Mouse (Mus musculus) heart, embryonic 16.5 days (tissue): Measurements from ENCODE around the gene Foxp1. TPM values are rescaled to one million over a fixed set of nuclear protein-coding genes. Genes with fewer than 3 reads are reported as not detected.
A peak's percentile ranks its signal among the peaks of the same experiment; 100 is the strongest.

Experiments used
- ATAC-seq: fragments of 200-750 bp; cut with Nextera tagmentation; replicated peaks from 2 replicates; pipeline ENCODE4 v1.8.0; 2017; ENCODE audit warnings: moderate number of reproducible peaks; ENCODE audit not compliant: insufficient read depth, low FRiP score; ENCODE audit errors: extremely low read depth
- H3K27ac ChIP-seq: fragments of 300-500 bp; sonication (generic); 2 replicates; pipeline ENCODE4 v1.5.1; 2014; ENCODE audit warnings: mild to moderate bottlenecking, low read length, control low read depth, moderate library complexity
- H3K27me3 ChIP-seq: fragments of 300-500 bp; sonication (generic); 2 replicates; pipeline ENCODE4 v1.6.1; 2014; ENCODE audit warnings: low read length, mixed read lengths; ENCODE audit not compliant: control insufficient read depth, insufficient read depth
- H3K36me3 ChIP-seq: fragments of 300-500 bp; sonication (generic); 2 replicates; pipeline ENCODE4 v1.6.1; 2014; ENCODE audit not compliant: control insufficient read depth, insufficient read depth
- H3K4me1 ChIP-seq: fragments of 300-500 bp; sonication (generic); 2 replicates; pipeline ENCODE4 v1.6.1; 2014; ENCODE audit warnings: low read length, mixed read lengths; ENCODE audit not compliant: control insufficient read depth, insufficient read depth
- H3K4me2 ChIP-seq: fragments of 300-500 bp; sonication (generic); 2 replicates; pipeline ENCODE4 v1.6.1; 2014; ENCODE audit warnings: low read depth, mild to moderate bottlenecking, control low read depth, low read length
- H3K4me3 ChIP-seq: fragments of 300-500 bp; sonication (generic); 2 replicates; pipeline ENCODE4 v1.5.1; 2014; ENCODE audit warnings: mild to moderate bottlenecking, control low read depth, low read length
- H3K9ac ChIP-seq: fragments of 300-500 bp; sonication (generic); 2 replicates; pipeline ENCODE4 v1.6.1; 2014; ENCODE audit warnings: low read length, control low read depth
- H3K9me3 ChIP-seq: fragments of 300-500 bp; sonication (generic); replicated peaks from 2 replicates; pipeline ENCODE4 v1.6.1; 2016; ENCODE audit warnings: low read length; ENCODE audit not compliant: control insufficient read depth
- whole genome bisulfite sequencing: fragments of 180-500 bp; shearing (Covaris S2); extraction: QIAGEN DNeasy Blood & Tissue Kit; methylation state at CpG from one replicate; pipeline ENCODE4 v1.1.7; 2014; 5-methylcytosine and 5-hydroxymethylcytosine counted together
- polyA plus RNA-seq: library from polyadenylated mRNA; unstranded; fragments of >200 nt; fragmentation: Nextera tagmentation; extraction: Ambion mirVana; gene quantifications from 2 replicates; pipeline ENCODE4 v1.2.1, GENCODE M21; 2015

Foxp1 gene
- polyA plus RNA-seq, 1 experiment from 2014 or later: 59.0 TPM

DNA sequence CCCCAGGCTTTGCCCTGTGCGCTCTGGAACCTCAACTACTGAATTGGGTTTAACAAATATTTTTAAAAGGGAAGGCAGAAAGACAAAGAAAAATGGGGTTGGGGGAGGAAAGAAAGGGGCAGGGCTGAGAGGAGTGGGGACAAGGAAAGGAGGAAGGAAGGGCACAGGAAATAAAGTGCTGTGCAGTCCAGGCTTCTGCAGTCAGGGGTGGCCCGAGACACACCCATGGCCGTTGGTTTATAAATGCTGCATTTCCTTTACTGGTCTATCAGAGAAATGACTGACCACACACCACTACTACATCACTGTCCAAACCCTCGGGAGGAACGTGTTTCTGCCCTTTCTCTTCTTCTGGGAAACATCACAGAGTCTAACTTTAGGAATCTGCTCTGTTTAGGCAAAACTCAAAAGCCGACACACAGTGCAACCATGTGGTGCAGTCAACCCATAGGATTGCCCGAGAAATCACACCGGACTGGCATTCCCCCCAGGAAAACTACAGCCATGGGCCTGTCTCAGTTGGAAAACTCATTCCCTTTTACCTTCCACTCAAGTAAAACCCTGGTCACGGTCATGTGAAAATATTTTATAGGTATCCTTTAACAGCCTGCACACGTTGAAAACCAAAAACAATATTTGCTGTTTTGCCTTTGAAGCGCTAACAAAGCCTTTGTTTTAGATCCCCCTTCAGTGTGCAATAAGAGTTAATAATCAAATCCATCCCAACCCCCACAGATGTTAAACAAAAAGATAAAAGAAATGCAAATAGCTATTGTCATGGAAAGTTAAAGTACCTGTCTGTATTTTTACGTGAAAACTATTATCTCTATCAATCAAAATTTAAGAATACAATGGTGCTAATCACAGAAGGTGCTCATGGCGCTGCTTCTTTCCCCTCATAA lies 258.1 kb downstream of the Foxp1 start:
- Histone ChIP-seq H3K4me3 (no peak overlapping the region), H3K36me3 (no peaks in the 10 kb centered on the region), H3K9me3 (no peaks in the 10 kb centered on the region), H3K27ac (peak overlapping the region; percentile 5; the same call in 1 of the 2 replicates), H3K27me3 (no peaks in the 10 kb centered on the region), H3K4me1 (peaks cover 65% of the 10 kb centered on the region), H3K4me2 (peak overlapping the region; percentile 27; the same call in 1 of the 2 replicates), H3K9ac (no peak overlapping the region)
- 52% methylated on average over 13 of the region's 13 CpGs for WGBS
- ATAC-seq: 0 out of 2 replicates have a peak, but pooled peaks have one; percentile 28

DNA sequence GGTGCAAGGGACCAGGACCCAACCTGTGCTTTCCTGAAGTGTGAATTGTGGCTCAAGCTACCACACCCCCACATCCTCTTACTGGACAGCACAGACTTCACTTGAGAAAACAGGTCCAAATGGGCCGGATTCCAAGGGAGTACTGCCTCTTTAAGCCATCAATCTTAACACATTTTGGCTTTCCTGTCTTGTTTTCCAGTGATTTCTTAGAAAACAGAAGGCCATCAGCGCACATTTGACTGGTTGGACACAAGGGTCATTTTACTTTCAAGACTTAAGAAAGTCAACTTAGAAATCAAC lies 258.7 kb downstream of the Foxp1 start:
- Histone ChIP-seq H3K9ac (peak overlapping the region; percentile 34; the same call in 1 of the 2 replicates), H3K27me3 (no peaks in the 10 kb centered on the region), H3K9me3 (no peaks in the 10 kb centered on the region), H3K36me3 (no peaks in the 10 kb centered on the region), H3K4me3 (no peak overlapping the region), H3K4me2 (peak overlapping the region; percentile 27), H3K27ac (0 out of 2 replicates have a peak overlapping the region, but pooled peaks have one; percentile 4), H3K4me1 (peaks cover 65% of the 10 kb centered on the region)
- no peak for ATAC-seq
- WGBS: 46% methylated on average over 2 of the region's 2 CpGs

DNA sequence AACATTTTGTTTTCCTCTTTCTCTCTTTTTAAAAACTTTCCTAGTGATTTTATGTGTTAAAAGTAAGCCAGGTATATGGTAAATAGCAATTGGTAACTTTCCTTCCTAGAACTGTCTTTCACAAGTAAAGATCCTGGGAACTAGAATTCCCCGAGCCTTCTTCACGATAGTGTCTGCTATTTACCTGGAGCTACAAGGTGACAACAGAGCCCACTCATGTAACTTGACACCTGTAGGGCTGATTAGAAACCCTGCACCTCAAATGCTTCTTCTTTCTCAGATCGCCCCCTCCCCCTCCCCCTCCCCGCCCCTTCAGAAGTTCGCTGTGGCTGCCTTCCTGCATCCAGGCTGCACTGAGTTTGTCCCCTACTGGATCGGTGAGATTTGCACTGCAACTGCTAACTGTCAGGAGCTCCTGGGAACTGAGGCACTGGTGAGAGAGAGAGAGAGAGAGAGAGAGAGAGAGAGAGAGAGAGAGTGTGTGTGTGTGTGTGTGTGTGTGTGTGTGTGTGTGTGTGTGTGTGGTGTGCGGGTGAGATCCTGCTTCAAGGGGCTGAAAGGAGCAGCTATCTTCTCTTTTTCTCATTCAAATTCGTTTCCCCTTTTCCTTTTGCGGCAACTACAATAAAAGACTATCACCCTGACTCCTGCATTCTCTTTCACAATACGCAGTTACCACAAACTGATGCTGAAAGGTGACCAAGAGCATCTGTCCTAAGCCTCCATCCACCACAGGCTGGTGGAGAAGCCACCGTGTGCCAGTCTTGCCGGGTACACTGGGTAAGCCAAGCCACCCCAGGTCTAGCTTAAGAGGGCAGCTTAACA lies 259.2 kb downstream of the Foxp1 start:
- ATAC-seq: no peak
- H3K4me1 ChIP-seq: peaks cover 64% of the 10 kb centered on the region
- 34% methylated on average over 12 of the region's 12 CpGs for WGBS
- H3K27me3 ChIP-seq: no peaks in the 10 kb centered on the region
- H3K9me3 ChIP-seq: no peaks in the 10 kb centered on the region
- H3K9ac ChIP-seq: peak overlapping the region; percentile 34
- peak overlapping the region; percentile 27 for H3K4me2 ChIP-seq
- H3K36me3 ChIP-seq: no peaks in the 10 kb centered on the region
- H3K4me3 ChIP-seq: no peak overlapping the region
- H3K27ac ChIP-seq: no peak overlapping the region

- Histone ChIP-seq H3K27me3 (no peaks in the 10 kb centered on the region), H3K4me1 (peaks cover 60% of the 10 kb centered on the region), H3K27ac (no peak overlapping the region), H3K9me3 (no peaks in the 10 kb centered on the region), H3K9ac (no peak overlapping the region), H3K36me3 (no peaks in the 10 kb centered on the region), H3K4me2 (no peak overlapping the region), H3K4me3 (no peak overlapping the region)
- 28% methylated on average over 4 of the region's 4 CpGs for WGBS
- no peak for ATAC-seq
Observed at GRCm38 (mm10) chr6:99261737-99262130, 260.8 kb downstream of the Foxp1 start.

- Histone ChIP-seq H3K36me3 (no peaks in the 10 kb centered on the region), H3K9ac (no peak overlapping the region), H3K9me3 (no peaks in the 10 kb centered on the region), H3K27me3 (no peaks in the 10 kb centered on the region), H3K4me2 (no peak overlapping the region), H3K4me1 (peaks cover 54% of the 10 kb centered on the region), H3K4me3 (no peak overlapping the region), H3K27ac (peak overlapping the region; percentile 31)
- 66% methylated on average over 11 of the region's 11 CpGs for whole genome bisulfite sequencing
- ATAC-seq: no peak
Observed at GRCm38 (mm10) chr6:99260941-99261736, 261.4 kb downstream of the Foxp1 start.

GRCm38 (mm10) chr6:99258346-99258745 lies 264.2 kb downstream of the Foxp1 start:
- WGBS: 78% methylated on average over 5 of the region's 5 CpGs
- H3K27me3 ChIP-seq: no peaks in the 10 kb centered on the region

GRCm38 (mm10) chr6:99257676-99258075 lies 264.8 kb downstream of the Foxp1 start:
- Histone ChIP-seq H3K4me3 (no peak overlapping the region), H3K4me1 (peaks cover 25% of the 10 kb centered on the region), H3K9me3 (no peaks in the 10 kb centered on the region), H3K36me3 (no peaks in the 10 kb centered on the region), H3K4me2 (no peak overlapping the region), H3K9ac (no peak overlapping the region), H3K27me3 (no peaks in the 10 kb centered on the region), H3K27ac (no peak overlapping the region)
- no peak for ATAC-seq
- 72% methylated on average over 2 of the region's 2 CpGs for WGBS

More at GRCm38 (mm10) chr6:99258346-99258745, 264.2 kb downstream of the Foxp1 start:
- no peaks in the 10 kb centered on the region for H3K36me3 ChIP-seq
- no peak overlapping the region for H3K27ac ChIP-seq
- peaks cover 31% of the 10 kb centered on the region for H3K4me1 ChIP-seq
- no peak overlapping the region for H3K4me3 ChIP-seq
- no peak for ATAC-seq
- no peak overlapping the region for H3K4me2 ChIP-seq
- H3K9me3 ChIP-seq: no peaks in the 10 kb centered on the region
- H3K9ac ChIP-seq: no peak overlapping the region

DNA sequence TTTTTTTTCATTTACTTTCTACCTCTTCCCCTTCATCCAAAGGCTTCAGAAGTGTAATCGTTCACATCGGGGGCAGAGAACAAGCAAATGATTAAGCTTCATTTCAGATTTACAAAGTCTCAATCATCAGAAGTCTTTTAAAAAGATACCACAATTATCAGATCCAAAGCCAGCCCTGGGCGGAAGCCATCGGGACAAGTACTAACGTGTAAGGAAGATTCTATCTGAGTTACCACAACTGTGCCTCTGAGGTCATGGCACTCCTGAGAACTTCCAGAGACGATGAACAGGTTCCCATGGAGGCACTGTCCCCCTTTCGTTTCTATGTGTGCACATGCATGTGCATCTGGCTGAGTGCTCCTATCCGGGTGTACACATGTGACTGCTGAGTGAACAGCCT lies 269.2 kb downstream of the Foxp1 start:
- Histone ChIP-seq H3K4me3 (no peak overlapping the region), H3K4me2 (no peak overlapping the region), H3K27ac (no peak overlapping the region), H3K27me3 (no peaks in the 10 kb centered on the region), H3K9me3 (no peaks in the 10 kb centered on the region), H3K4me1 (peaks cover 13% of the 10 kb centered on the region), H3K36me3 (no peaks in the 10 kb centered on the region), H3K9ac (no peak overlapping the region)
- ATAC-seq: no peak
- WGBS: 70% methylated on average over 8 of the region's 8 CpGs
